Mouse (Mus musculus): ENCODE results near the gene Camk2b. TPM values are rescaled to one million over a fixed set of nuclear protein-coding genes. Genes with fewer than 3 reads are reported as not detected.
"Not testable (repeated sequence)": the region's sequence is repeated elsewhere in the genome, so short reads cannot be mapped to it uniquely, and the experiment has no call there.

Camk2b gene
- polyA plus RNA-seq, 1 experiment: 183 TPM

DNA sequence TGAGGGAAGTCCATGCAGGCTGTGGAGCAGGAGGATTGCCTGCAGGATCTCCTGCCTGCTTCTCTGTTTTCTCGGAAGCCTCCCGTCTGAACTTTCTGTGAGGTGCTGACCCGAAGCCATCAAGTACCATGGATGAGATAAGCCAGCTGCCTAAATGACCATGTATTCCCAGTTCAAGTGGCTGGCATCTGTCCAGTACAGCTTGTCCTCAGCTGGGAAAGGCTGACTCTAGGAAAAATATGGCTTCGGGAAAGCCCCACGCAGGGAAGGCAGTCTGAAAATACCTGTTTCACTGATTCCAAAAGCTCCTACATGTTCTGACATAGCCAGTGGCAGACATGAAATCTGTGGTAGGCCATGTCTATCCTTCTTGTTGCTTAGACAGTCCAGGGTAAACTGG lies 113.7 kb downstream of the Camk2b start:
- Histone ChIP-seq H3K27ac (ENCODE audit: insufficient read depth, low read depth, low read length) (no peak overlapping the region), H3K4me1 (ENCODE audit: control insufficient read depth, insufficient read depth, low read length) (peaks cover 5% of the 10 kb centered on the region), H3K4me3 (ENCODE audit: insufficient read depth, low read depth, low read length) (no peak overlapping the region)
- WGBS: 83% methylated on average over 5 of the region's 5 CpGs
- TF ChIP-seq CTCF (IDR thresholded peaks at IDR 0.05; ENCODE audit: insufficient read depth, low read depth, low read length): no peak
- TF ChIP-seq POLR2A (IDR thresholded peaks at IDR 0.05; ENCODE audit: insufficient read depth, low read depth, low read length): no peak

DNA sequence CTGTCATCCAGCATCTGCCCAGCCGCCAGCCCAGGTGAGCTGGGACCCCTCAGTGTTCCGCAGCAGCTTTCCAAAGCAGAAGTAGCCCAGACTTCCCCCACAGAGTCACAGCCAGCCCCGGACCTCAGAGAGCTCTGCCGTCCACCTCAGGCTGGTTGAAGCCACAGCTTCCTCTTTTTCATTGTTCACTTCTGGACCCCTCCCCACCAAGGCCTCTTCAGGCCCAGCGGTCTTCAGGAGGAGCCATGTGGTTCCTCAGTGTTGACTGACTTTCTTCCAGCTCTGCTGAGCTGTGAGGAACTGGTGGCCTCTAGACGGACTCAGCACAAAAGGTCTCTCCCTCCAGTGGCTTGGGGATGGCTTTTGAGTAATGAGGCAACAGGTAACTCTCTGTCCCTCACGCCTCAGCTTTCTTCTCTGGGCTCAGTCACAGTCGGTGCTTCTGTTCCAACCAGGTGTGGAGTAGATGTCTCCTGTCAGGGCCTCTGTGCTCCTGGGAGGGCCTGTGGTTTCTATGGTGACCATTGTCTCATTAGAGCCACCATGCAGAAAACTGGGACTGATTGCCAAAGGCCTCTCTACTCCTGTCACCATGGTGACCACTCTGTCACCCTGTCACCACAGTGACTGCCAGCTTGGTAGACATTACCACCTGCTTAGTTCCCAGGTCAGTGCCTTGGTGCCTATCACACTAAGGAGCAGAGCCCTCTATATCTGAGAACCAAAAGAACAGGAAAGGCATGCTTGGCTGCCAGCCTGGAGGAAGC lies 116.4 kb downstream of the Camk2b start, which contains the start of gene Gck:
Gene Gck, minus strand, starts transcription at position 496 of the 767 bp plus-strand sequence.
- WGBS: 60% methylated on average over 8 of the region's 8 CpGs
- H3K4me3 ChIP-seq (ENCODE audit: insufficient read depth, low read depth, low read length): no peak within 1 kb of the TSS
- no peaks in the 10 kb centered on the region for H3K4me1 ChIP-seq (ENCODE audit: control insufficient read depth, insufficient read depth, low read length)
- TF ChIP-seq CTCF (IDR thresholded peaks at IDR 0.05; ENCODE audit: insufficient read depth, low read depth, low read length): no peak
- TF ChIP-seq POLR2A (IDR thresholded peaks at IDR 0.05; ENCODE audit: insufficient read depth, low read depth, low read length): no peak
- H3K27ac ChIP-seq (ENCODE audit: insufficient read depth, low read depth, low read length): no peak within 1 kb of the TSS

DNA sequence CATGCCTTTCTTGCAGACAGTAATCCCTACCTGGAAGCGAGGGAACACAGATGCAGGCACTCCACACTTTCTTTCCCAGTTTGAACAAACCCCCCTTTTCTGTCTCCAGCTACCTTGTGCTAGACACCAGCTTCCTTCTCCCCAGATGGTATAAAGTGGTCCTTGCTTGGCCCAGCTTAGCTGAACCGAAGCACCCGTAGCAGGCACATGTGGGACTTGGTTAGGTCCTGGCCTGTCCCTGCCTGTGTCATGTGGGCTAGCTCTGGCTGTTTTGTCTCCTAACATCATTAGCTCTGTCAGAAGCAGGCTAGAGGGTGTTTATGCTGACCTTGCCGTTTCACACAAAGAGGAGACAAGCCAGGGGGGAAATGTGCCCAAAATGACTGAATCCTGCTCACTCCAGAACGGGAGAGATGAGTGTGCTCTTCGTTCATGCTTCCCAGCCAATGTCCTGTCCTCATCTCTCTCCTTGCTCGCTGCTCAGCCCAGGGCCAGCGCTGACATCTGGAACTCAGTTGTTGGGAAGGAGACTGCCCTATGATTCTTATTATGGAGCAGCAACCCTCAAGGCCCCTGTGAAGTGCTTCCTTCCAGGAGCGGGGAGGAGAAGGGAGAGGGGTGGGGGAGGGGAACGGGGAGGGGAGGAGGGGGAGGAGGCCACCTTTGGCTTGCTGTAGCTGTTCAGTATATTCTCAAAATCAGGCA lies 117.5 kb downstream of the Camk2b start:
- no peaks in the 10 kb centered on the region for H3K4me1 ChIP-seq (ENCODE audit: control insufficient read depth, insufficient read depth, low read length)
- no peak overlapping the region for H3K27ac ChIP-seq (ENCODE audit: insufficient read depth, low read depth, low read length)
- TF ChIP-seq CTCF (IDR thresholded peaks at IDR 0.05; ENCODE audit: insufficient read depth, low read depth, low read length): no peak
- no peak overlapping the region for H3K4me3 ChIP-seq (ENCODE audit: insufficient read depth, low read depth, low read length)
- WGBS: 64% methylated on average over 10 of the region's 10 CpGs

DNA sequence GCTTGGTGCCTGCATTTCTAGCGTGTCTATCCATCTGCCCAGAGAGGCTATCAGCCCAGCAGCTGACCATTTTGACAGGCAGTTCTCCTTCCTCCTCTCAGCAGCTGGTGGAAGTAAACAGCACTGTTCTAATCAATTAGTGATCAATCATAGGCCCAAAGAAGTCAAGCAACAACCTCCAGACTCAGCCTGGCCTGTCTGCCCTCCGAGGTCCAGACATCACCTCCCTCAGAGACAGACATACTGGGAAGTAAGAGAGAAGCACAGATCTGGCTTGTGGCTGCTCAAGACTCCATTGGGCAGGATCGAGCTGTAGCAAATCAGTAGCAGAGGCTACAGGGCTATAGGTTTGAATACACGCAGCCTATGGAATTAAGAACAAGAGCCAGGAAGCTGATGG lies 118.4 kb downstream of the Camk2b start:
- H3K27ac ChIP-seq (ENCODE audit: insufficient read depth, low read depth, low read length): no peak overlapping the region
- H3K4me3 ChIP-seq (ENCODE audit: insufficient read depth, low read depth, low read length): no peak overlapping the region
- 72% methylated on average over 4 of the region's 4 CpGs for WGBS
- TF ChIP-seq POLR2A (IDR thresholded peaks at IDR 0.05; ENCODE audit: insufficient read depth, low read depth, low read length): no peak
- no peak for TF ChIP-seq CTCF (IDR thresholded peaks at IDR 0.05; ENCODE audit: insufficient read depth, low read depth, low read length)
- no peaks in the 10 kb centered on the region for H3K4me1 ChIP-seq (ENCODE audit: control insufficient read depth, insufficient read depth, low read length)

DNA sequence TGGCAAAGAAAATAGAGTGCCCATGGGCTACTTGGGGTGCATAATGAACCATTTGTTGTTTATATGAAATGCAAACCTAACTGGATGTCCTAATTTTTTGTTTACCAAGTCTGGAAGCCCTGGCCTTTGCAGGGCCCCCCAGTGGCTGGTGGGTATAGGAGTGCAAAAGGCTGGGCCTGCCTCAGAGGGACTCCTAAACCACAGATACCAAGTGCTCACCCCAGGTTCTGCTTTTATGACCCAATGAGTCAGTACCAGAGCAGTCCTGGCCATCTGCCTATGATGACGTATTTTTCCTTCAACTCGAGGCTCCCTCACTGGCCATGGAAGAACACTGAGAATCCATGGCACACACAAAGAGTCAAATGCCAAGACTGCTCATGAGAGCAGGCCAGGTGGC lies 121.1 kb downstream of the Camk2b start:
- Histone ChIP-seq H3K27ac (ENCODE audit: insufficient read depth, low read depth, low read length) (no peak overlapping the region), H3K4me1 (ENCODE audit: control insufficient read depth, insufficient read depth, low read length) (no peaks in the 10 kb centered on the region), H3K4me3 (ENCODE audit: insufficient read depth, low read depth, low read length) (no peak overlapping the region)
- TF ChIP-seq POLR2A (IDR thresholded peaks at IDR 0.05; ENCODE audit: insufficient read depth, low read depth, low read length) (no peak), CTCF (IDR thresholded peaks at IDR 0.05; ENCODE audit: insufficient read depth, low read depth, low read length) (no peak)
- 68% methylated on average over 2 of the region's 2 CpGs for WGBS

DNA sequence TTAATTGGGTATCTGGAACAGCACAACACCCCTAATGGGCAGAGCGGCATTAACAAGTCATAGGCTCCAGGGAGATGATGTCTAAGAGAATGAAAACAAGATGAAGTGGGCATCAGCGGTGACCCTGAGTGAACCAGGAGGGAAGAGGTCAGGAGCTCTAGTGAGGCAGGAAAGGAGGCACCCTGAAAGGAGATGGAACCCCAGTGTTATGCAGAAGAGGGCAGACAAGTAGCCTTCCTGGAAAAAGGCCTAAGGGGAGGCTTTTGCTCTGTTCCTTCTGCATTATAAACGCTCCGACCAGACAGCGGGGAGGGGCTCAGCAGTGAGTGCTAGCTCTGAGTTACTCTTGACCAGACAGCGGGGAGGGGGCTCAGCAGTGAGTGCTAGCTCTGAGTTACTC lies 123.2 kb downstream of the Camk2b start:
- WGBS: 54% methylated on average over 6 of the region's 6 CpGs
- H3K4me3 ChIP-seq (ENCODE audit: insufficient read depth, low read depth, low read length): no peak overlapping the region
- H3K27ac ChIP-seq (ENCODE audit: insufficient read depth, low read depth, low read length): no peak overlapping the region
- no peak for TF ChIP-seq POLR2A (IDR thresholded peaks at IDR 0.05; ENCODE audit: insufficient read depth, low read depth, low read length)
- TF ChIP-seq CTCF (IDR thresholded peaks at IDR 0.05; ENCODE audit: insufficient read depth, low read depth, low read length): no peak
- H3K4me1 ChIP-seq (ENCODE audit: control insufficient read depth, insufficient read depth, low read length): no peaks in the 10 kb centered on the region

DNA sequence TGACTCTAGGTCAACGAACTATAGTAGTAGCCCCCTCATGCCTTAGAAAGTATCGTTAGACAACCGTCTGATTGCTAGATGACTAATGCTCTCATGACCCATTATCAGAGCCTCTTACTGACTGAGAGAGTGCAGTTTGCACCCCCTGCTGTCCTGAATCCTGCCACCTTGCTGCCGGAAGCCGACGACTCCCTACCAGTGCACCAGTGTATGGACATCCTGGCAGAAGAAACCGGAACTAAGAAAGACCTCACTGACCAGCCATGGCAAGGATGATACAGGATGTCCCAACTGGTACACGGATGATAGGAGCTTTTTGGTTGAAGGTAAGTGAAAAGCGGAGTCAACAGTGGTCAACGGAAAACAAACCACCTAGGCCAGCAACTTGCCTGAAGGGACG lies 131.6 kb downstream of the Camk2b start:
- 94% methylated on average over 11 of the region's 11 CpGs for WGBS
- H3K27ac ChIP-seq (ENCODE audit: insufficient read depth, low read depth, low read length); H3K4me3 ChIP-seq (ENCODE audit: insufficient read depth, low read depth, low read length); H3K4me1 ChIP-seq (ENCODE audit: control insufficient read depth, insufficient read depth, low read length): not testable (repeated sequence)

DNA sequence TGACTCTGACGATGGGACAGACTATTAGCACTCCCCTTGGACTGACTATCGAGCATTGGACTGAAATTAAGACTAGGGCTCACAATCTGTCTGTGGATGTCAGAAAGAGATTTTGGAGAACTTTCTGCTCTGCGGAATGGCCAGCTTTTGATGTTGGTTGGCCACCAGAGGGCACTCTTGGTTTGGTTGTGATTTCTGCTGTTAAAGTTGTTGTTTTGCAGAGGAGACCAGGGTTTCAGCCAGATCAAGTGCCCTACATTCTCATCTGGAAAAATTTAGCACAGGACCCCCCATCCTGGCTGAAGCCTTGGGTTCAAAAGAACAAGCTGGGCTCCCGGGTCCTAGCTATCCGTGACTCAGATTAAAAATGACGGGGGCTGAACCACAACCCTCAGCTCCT lies 134.2 kb downstream of the Camk2b start:
- H3K27ac ChIP-seq (ENCODE audit: insufficient read depth, low read depth, low read length); H3K4me3 ChIP-seq (ENCODE audit: insufficient read depth, low read depth, low read length): not testable (repeated sequence)
- 84% methylated on average over 6 of the region's 6 CpGs for WGBS

DNA sequence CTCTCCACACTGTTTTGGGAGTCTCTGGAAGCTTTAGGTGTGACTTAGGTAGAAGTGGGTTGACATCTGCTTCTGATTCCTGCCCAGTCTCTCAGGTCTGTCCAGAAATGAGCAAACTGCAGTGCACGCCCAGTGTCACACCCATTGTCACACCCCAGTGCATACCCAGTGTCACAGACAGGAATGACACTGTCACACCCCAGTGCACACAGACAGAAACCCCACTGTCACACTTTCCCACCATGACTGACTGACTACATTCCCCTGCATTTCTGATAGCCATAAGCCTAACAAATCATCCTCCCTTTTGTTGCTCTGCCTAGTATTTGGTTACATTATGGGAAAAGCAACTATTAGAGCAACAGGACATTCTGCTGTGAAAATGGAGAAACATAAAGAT lies 135.6 kb downstream of the Camk2b start:
- Histone ChIP-seq H3K4me3 (ENCODE audit: insufficient read depth, low read depth, low read length) (no peak overlapping the region), H3K4me1 (ENCODE audit: control insufficient read depth, insufficient read depth, low read length) (no peaks in the 10 kb centered on the region), H3K27ac (ENCODE audit: insufficient read depth, low read depth, low read length) (no peak overlapping the region)
- TF ChIP-seq POLR2A (IDR thresholded peaks at IDR 0.05; ENCODE audit: insufficient read depth, low read depth, low read length): no peak
- no peak for TF ChIP-seq CTCF (IDR thresholded peaks at IDR 0.05; ENCODE audit: insufficient read depth, low read depth, low read length)
- WGBS: 82% methylated on average over 1 of the region's 1 CpGs

More for the DNA sequence above, 134.2 kb downstream of the Camk2b start:
- not testable (repeated sequence) for H3K4me1 ChIP-seq (ENCODE audit: control insufficient read depth, insufficient read depth, low read length)
